Mouse (Mus musculus) ovary, adult 18-20 months (tissue): Measurements from ENCODE around the gene Sh3pxd2b.
A peak's percentile ranks its signal among the peaks of the same experiment; 100 is the strongest.
"Not testable (repeated sequence)": the region's sequence is repeated elsewhere in the genome, so short reads cannot be mapped to it uniquely, and the experiment has no call there.

Source experiments
- DNase-seq: peaks from one replicate; pipeline ENCODE4 v3.0.0; 2022; ENCODE audit warnings: low spot score, mixed read lengths

Sh3pxd2b gene

DNA sequence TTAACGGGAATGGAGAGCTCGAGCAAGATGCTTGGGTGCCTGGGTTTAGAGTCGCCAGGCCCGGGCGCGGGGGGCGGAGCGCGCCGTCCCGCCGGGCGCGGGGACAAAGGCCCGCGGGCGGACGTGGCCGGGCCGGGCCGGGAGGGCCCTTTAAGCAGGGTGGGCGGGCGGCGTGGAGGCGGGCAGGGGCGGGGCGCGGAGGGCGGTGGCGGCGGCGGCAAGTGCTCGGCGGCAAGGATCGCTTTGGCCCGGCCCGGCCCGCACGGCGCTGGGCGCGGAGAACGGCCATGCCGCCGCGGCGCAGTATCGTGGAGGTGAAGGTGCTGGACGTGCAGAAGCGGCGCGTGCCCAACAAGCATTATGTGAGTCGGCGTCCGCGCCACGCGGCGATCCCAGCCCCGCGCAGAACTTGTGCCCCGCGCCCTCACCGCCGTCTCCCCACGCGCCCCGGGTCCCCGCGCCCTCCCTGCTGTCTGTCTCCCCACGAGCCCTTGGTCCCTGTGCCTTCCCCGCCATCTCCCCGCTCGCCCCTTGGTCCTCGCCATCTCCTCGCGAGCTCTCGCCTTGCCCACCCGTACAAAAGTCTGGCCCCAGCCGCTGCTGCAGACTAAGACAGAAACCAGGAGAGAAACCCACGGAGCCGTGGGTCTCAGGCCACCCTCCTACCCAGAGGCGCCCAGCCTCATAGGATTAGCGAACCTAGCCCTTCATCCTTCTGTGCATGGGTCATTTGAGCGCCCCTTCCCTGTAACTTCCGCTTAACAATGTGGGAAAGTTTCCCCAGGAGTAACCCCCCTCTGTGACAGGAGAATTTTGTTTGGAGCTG, at the start of gene Sh3pxd2b:
Gene Sh3pxd2b (plus strand): TSS at position 214 of the 826 bp plus-strand sequence.
- DNase-seq, result peak; percentile 38

DNA sequence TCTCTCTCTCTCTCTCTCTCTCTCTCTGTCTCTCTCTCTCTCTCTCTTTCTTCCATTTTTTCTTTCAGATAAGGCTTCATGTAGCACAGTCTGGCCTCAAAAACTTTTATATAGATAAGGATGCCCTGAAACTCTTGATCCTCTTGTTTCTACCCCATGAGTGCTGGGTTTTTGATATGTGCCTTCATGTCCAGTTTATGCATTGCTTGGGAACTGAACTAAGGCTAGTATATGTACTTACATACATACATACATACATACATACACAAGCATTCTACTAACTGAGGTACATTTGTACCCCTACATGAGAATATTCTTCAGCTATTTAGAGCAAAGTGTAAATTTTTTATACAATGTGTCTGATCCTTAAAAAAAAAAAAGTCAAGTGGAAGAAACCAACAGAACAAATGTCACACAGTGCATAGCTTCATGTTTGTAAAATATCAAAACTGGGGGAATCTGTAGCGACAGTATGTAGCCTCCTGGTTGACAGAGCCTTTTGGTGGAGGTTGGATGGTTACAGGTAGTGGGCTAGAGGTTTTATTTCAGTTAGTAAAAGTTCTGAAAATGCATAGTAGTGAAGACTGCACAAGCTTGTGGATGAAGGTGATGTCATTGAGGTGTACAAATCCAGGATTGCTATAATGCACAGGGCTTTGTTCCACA, 49.6 kb upstream of the Sh3pxd2b start:
- no peak for DNase-seq

DNA sequence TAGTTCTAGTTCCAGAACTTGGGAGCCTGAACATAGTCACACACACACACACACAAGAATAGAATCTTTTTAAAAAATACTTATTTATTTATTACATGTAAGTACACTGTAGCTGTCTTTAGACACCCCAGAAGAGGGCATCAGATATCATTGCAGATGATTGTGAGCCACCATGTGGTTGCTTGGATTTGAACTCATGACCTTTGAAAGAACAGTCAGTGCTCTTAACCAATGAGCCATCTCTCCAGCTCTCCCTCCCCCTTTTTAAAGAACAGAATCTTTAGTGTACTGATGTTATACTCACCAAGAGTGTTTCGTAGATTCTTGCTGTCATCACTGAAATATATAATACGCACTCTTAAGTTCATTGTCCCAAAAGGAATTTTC, 49.1 kb upstream of the Sh3pxd2b start:
- DNase-seq, result no peak

DNA sequence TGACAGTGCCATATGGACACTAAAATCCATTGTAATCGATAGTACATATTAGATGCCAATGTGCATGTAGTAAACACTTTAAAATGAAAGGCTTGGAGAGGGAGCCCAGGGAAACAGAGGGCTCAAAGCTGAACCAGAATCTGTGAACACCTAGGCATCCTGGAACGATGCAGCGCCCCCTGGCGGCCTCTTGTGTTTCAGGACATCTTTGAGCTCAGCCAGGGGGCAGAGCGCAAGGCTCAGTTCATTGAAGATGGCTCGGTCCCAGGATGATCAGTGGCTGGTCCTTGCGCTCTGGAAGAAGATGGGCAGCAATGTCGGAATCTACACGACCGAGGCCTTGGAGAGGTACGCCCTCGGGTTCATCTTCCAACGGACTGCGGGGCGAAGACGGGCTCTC, 47.8 kb upstream of the Sh3pxd2b start, which contains the start of gene Hbq1a:
Gene Hbq1a (plus strand): TSS at position 205 of the 400 bp plus-strand sequence.
- DNase-seq, result not testable (repeated sequence)

DNA sequence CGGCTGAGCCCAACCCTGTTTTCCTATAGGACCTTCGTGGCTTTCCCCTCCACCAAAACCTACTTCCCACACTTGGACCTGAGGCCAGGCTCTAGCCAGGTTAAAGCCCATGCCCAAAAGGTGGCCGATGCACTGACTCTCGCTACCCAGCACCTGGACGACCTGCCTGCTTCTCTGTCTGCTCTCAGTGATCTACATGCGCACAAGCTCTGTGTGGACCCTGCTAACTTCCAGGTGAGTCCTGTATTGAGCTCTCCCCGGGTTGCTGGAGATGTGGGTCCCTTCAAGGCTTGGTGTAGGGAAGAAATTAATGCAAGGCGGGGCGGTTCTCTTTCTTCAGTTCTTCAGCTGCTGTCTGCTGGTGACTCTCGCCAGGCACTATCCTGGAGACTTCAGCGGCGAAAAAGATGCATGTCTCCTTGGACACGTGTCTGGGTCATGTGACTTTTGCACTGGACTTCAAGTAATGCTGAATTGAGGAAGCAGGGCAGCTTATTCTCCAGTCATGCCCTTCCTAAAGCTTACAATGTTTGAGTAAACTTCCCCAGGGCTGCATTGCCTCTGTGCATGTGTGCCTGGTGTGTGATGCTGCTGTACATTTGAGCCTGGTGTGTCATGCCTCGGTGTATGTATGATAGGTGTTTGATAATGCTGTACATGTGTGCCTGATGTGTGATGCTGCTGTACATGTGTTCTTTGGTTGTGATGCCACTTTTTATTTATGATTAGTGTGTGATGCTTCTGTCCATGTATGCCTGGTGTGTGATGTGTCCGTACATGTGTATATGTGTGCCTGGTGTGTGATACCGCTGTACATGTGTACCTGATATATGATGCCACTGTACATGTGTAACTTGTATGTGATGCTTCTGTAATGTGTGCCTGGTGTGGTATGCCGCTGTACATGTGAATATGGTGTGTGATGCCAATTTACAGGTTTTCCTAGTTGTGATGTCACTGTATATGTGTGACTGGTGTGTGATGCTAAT, 47.0 kb upstream of the Sh3pxd2b start:
- no peak for DNase-seq

DNA sequence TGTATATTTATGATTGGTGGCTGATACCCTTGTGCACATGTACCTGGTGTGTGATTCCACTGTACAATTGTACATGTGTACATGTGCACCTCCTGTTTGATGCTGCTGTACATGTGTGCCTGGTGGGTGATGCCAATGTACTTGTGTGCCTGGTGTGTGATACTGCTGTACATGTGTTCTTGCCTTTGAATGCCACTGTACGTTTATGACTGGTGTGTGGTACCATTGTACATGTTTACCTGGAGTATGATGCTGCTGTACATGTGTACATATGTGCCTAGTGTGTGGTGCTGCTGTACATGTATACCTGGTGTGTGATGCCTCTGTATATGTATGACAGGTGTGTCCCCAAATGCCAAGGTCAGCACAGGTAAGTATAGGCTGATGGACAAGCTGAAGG, 46.1 kb upstream of the Sh3pxd2b start:
- DNase-seq, result no peak

DNA sequence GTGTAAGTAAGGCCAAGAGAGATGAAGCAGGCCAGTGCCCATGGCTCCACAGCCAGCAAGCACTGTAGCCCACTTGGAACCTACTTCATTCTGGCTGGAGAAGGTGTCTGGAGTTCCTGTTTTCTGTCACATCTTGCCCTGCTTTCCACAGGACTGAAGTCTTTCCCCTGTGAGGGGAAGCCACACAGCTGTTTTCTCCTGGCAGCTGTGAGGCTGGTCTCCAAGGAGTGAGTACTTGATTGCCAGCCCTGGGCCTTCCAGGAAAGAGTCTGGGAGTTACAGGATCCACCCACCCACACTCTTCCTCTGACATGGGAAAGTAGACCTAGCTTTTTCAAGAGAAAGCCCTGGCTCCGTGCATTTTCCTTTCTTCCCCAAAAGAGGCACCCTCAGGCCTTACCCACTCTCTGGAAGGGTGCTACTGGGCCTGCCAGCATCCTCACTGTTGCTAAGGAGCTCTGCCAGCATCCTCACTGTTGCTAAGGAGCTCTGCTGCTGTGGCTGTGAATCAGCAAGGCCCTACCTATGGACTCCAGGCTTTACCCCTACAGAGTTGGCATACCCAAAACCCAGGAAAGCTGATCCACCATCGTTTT, 44.7 kb upstream of the Sh3pxd2b start:
- DNase-seq, result no peak

DNA sequence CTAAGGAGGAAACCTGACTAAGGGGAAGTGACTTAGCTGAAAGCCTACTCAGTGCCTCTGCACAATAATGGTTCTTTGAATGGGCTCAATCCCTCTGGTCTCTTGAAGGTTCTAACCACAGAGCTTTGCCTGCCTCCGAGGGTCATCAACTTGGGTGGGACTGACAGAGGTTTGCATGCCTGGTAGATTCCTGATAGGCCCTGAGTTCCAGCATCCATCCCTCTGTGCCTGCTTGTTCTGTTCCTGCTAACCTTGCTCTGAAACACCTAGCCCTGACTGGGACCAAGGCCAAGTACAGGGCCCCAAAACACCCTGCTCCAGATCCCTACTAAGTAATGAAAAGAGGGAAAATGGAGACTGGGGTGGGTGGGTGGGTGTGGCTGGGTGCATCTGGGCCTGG, 44.2 kb upstream of the Sh3pxd2b start:
- no peak for DNase-seq

DNA sequence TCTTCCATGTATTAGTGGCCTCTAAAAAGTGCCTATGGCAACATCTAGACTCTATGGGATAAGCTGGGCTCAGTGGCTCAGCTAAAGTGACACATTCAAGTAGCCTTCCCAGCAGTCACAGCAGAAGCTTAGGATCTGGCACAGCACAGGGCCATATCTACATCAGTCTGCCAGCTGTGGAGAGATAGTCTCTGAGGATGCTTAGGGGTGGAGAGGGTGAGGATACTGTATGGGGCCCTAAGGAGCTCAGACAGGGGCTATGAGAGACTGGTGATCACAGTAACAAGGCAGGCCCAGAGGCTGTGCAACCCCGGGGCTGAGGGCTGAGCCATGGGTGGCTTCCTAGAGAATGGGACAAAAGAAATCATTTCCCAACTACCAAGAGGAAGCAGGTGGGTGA, 40.6 kb upstream of the Sh3pxd2b start:
- no peak for DNase-seq

DNA sequence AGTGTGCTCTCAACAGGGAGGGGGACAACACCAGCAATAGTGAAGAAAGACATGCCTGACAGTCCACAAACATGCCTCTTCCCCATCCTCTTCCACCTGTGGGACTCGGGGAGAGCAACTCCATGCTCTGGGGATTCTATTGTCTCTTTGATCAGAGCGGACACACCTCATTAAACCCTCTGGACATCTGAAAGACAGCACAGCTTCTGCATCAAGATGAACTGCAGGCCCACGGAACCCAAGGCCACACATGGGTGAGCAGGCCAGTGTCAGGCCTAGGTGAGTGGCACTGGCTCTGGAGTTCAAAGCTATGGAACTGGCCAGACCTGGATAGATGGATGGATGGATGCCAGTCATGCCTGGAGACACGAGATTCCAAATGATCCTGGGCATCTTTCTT, 38.2 kb upstream of the Sh3pxd2b start:
- no peak for DNase-seq

DNA sequence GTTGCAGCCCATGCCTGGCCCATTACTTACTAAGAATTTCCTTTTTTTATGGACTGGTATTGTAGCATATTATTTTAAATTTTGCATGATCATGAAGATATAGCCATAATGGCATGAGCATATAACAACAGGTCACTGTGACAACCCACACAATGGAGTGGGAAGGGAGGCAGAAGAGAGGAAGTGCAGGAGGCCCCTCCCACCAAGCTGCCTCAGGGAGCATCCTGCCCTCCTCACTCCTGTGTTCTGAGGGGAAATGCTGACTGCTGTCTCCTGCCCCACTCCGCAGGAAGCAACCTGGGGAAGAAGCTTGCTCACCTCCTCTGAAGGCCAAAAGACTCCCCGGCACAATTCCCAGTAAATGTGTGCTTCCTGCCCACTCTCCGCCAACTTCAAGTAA, 37.7 kb upstream of the Sh3pxd2b start:
- no peak for DNase-seq

DNA sequence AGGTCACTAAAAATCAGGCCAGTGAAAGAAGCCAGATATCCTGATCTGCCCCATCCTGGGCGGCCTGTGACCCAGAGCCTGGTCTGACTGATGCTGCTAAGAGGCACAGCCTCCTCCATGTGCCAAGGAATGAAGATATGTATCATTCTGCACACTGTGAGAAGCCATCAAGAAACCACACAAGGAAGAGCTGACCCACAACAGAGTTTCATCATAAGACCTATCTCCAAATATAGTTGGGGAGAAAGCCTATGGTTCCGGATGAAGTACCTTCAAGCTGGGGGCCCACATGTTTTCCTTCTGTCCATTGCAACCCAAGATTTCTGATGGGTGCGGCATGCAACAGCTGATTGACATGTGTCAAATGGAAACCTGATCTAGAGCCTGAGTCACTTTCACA, 31.6 kb upstream of the Sh3pxd2b start:
- DNase-seq, result no peak

DNA sequence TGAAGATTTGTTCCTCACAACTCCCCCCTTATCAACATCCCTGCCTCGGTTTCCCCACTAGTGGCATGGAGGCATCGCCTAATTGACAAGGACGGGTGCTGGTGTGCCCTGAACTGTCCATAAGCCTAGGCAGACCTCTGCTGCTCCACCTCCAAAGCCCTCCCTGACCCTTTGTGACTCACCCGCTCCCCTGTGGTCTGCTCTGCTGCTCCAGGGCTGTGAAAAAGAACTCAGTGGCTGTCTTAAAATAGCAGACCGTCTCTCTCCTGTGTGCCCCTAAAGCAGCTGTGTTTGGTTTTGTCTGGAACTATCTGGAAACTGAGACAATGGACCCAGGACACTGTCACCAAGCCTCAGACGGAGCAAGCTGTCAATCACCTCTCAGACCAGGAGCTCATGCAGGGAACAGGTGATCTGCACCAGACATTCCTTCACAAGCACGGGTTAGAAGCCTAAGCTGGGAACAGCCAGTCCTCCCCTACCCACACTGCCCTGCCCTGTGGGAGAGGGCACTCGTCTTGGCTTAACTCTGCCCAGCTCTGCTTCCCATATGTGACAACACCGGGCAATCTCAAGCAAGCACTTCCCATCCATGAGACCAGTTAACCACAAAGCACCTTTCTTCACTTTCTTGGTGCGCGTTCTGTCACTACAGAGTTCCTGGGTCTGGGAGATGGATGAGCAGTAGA, 27.0 kb upstream of the Sh3pxd2b start:
- DNase-seq, result no peak

DNA sequence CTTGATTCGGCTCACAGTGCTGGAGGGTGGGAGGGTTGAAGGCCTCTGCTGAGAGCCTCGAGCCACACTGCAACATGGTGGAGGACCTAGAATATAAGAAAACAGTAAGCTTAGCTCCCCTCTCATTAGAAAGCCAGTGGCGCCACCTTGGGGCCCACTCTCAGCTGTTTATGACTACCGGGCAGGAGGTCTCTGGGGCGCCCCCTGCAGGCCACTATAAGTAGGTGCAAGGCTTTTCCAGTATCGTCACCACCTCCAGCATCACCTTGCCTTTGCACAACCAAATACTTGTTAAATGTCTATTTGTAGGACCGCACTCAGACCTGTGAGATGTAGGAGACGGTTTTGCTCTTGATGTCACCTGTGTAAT, 26.4 kb upstream of the Sh3pxd2b start:
- DNase-seq, result no peak

DNA sequence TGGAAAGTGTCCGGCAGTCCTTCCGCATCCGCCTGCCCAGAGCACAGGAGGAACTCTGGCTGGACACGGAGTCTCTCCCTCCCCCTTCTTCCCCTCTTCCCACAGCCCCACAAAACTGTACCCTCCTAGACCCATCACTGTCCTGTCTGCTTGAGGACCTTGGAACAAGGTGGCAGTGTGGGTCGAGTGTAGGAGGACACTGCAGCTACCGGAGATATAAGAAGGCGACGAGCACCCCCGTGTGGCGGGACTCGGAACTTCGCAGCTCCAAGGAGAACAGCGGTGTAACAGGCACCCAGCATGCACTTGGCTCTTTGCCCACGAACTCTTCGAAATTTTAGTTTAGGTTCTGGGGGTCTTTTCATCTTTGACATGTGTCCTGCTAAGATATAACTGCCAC, 23.0 kb upstream of the Sh3pxd2b start:
- peak; percentile 38 for DNase-seq

DNA sequence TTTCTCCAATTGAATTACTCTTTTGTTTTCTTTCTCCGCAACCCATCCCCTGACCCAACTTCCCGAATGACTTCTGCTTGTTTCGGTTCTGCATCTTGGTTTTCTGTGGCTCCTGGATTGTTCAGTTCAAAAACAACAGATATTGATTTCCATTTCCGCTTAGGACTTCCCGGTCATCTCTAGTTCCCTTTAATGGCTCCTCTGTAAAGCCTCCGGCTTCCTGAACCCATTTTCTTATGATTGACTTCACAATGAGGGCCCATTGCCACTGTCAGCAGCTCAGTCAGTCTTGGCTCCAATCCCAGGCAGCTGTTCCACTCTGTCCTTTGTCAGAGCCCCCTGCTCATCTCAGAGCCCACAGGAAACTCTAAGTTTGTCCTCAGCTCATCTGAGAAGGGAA, 16.5 kb upstream of the Sh3pxd2b start:
- no peak for DNase-seq

DNA sequence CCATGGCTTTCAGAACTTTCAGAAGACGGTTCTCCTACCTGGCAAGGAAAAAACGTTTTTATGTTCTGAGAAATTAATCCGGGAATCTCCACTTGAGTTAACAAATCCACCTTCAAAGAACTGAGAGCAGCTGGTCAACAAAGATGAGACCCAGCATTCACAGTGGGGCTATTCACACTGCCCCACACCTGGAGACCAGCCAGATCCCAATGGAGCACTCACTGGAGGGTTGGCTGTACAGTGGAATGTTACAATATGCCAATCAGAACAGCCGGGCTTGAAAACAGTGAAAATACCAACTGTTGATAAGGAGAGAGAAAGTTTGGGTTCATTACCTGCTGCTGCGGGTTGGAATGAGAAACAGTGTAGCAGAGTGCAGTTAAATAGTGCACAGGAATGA, 15.8 kb upstream of the Sh3pxd2b start:
- DNase-seq, result no peak

DNA sequence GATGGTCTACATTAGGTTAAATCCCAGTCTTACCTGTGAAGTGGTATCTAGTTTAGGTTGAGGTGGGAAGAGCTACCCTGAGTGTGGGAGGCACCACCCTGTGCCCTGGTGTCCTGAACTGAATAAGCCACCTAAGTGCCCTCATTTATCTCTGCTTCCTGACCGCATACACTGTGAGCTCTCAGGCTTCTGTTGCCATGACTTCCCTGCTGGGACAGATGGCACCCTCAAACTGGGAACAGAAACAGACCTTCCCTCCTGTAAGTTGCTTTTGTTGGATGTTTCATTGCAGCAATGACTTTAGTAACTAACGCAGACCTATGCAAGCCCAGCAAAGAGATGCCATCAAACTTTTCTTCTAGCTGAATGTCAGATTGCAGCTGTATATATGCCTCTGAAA, 14.4 kb upstream of the Sh3pxd2b start:
- DNase-seq, result no peak

DNA sequence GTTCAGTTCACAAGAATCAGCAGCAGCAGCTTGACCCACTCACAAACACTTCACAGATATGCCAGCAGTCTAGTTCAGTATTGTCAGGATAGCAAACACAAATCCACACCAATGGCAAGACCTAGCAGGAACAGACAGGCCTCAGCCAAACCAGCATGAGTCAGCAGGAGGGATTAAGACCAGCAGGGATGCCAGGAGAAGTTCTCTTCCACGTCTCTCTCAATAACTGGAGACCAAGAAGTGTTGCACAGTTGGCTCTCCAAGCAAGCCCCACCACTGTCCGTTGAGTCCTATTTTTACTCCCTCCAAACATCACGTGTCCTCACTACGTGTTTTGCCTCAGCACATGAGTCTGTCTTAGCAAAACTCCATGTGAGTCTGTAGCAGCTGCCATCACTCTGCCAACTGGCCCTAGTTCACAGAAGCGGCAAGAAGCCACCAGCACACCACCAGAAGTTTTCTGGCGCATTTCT, 11.1 kb upstream of the Sh3pxd2b start:
- DNase-seq, result no peak

DNA sequence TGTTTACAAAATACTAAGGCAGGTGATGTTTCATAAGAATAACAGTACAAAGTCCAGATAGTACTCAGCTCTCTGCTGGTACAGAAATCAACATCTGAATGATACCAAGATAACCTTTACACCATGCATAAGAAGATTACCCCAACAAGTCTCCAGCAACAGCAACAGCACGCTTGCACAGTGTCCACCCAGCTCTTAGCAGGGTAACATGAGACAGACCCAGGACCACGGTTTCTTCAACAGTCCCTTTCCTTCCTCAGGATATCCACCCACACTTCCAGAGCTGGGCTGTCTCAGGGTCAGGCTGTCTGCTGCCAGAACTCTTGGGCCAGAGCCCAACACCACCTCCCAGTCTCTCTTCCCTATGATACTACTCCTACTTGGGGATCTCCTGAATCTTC, 8.5 kb upstream of the Sh3pxd2b start:
- peak; percentile 36 for DNase-seq
